Mouse (Mus musculus): ENCODE measurements around the gene Txnrd1.
A peak's percentile ranks its signal among the peaks of the same experiment; 100 is the strongest.

Txnrd1 gene

GRCm38 (mm10) chr10:82918675-82919074, 84.9 kb downstream of the Txnrd1 start:
- no peak for DNase-seq (ENCODE audit: low read depth)

- DNase-seq (ENCODE audit: low read depth), result no peak
These were observed 85.7 kb downstream of the Txnrd1 start for GRCm38 (mm10) chr10:82919404-82919980.

GRCm38 (mm10) chr10:82923547-82923946, 89.8 kb downstream of the Txnrd1 start:
- peak; percentile 85 for DNase-seq (ENCODE audit: low read depth)

- DNase-seq (ENCODE audit: low read depth), result peak; percentile 34
These were observed 91.0 kb downstream of the Txnrd1 start for GRCm38 (mm10) chr10:82924750-82925149.

DNA sequence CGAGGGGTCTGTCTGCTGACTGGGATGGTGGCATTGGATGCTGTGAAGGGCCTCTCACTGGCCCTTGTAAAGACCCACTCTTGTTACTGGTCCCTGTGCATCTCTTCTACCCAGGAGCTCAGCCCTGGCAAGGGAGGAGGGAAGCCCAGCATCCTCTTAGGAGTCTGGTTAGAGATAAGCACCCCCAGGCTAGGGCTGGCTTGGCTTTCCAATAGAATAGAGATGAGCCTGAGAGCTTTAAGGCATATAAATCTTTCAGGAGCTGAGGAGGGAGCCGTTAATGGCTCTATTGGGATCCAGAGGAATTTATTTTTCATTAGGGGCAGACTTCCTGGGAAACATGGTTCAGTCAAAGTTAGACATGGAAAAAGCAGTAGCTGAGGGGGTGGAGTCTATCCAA, 91.9 kb downstream of the Txnrd1 start:
- no peak for DNase-seq (ENCODE audit: low read depth)

- DNase-seq (ENCODE audit: low read depth), result no peak
These were observed 101.4 kb downstream of the Txnrd1 start for GRCm38 (mm10) chr10:82935018-82935633.

- DNase-seq (ENCODE audit: low read depth), result no peak
These were observed 102.0 kb downstream of the Txnrd1 start for GRCm38 (mm10) chr10:82935774-82936173.
